Mouse (Mus musculus): ENCODE data around the gene Gm21721. TPM values are rescaled to one million over a fixed set of nuclear protein-coding genes. Genes with fewer than 3 reads are reported as not detected.
"Not testable (repeated sequence)": the region's sequence is repeated elsewhere in the genome, so short reads cannot be mapped to it uniquely, and the experiment has no call there.

Gene Gm21721
- total RNA-seq (2017), result not detected in 2 replicates

- ATAC-seq (ENCODE audit: extremely low read depth, insufficient number of reproducible peaks, low FRiP score, poor library complexity, severe bottlenecking), result not testable (repeated sequence)
Measured at GRCm38 (mm10) chrY:9202090-9202489, at the start of gene Gm21721. Gene Gm21721 (minus strand): TSS chrY:9202190.

Other genes with a start within 250 kb of the Gm21721 start
- gene Gm21292, start 68.3 kb downstream of the Gm21721 start, total RNA-seq (2017), result not detected in 2 replicates
- gene Gm21812, start 145.0 kb upstream of the Gm21721 start, total RNA-seq (2017), result not detected in 2 replicates
- not detected in 2 replicates for gene Gm21874, start 214.0 kb upstream of the Gm21721 start, total RNA-seq (2017)

Measured in neutrophil, adult 5-6 weeks (primary cell).